Mouse (Mus musculus) hindbrain, embryonic 11.5 days (tissue): ENCODE data around the gene Wdr82. TPM values are rescaled to one million over a fixed set of nuclear protein-coding genes. Genes with fewer than 3 reads are reported as not detected.
A peak's percentile ranks its signal among the peaks of the same experiment; 100 is the strongest.

ENCODE experiments used
- ATAC-seq: fragments of 200-750 bp; cut with Nextera tagmentation; 2 replicates; pipeline ENCODE4 v1.8.0; 2017; ENCODE audit warnings: mild to moderate bottlenecking, moderate TSS enrichment, moderate library complexity; ENCODE audit not compliant: low FRiP score
- DNase-seq: peaks from one replicate; pipeline ENCODE4 v3.0.0-alpha.2; 2015; ENCODE audit warnings: low spot score
- H3K27ac ChIP-seq: fragments of 300-500 bp; sonication (generic); 2 replicates; pipeline ENCODE4 v1.5.1; 2014; ENCODE audit warnings: mild to moderate bottlenecking, low read depth, low read length
- H3K27me3 ChIP-seq: fragments of 300-500 bp; sonication (generic); 2 replicates; pipeline ENCODE4 v1.6.1; 2014; ENCODE audit warnings: mild to moderate bottlenecking, low read length, moderate library complexity, mixed read lengths; ENCODE audit not compliant: control insufficient read depth, insufficient read depth
- H3K36me3 ChIP-seq: fragments of 300-500 bp; sonication (generic); 2 replicates; pipeline ENCODE4 v1.6.1; 2014; ENCODE audit warnings: mild to moderate bottlenecking, low read length, moderate library complexity, mixed read lengths; ENCODE audit not compliant: control insufficient read depth, insufficient read depth
- H3K4me1 ChIP-seq: fragments of 300-500 bp; sonication (generic); replicated peaks from 2 replicates; pipeline ENCODE4 v1.6.1; 2014; ENCODE audit warnings: low read length, mixed read lengths; ENCODE audit not compliant: control insufficient read depth, insufficient read depth
- H3K4me2 ChIP-seq: fragments of 300-500 bp; sonication (generic); replicated peaks from 2 replicates; pipeline ENCODE4 v1.6.1; 2014; ENCODE audit warnings: mild to moderate bottlenecking, low read depth, low read length
- H3K4me3 ChIP-seq: fragments of 300-500 bp; sonication (generic); 2 replicates; pipeline ENCODE4 v1.5.1; 2014; ENCODE audit warnings: low read depth, low read length
- H3K9ac ChIP-seq: fragments of 300-500 bp; sonication (generic); 2 replicates; pipeline ENCODE4 v1.6.1; 2014; ENCODE audit warnings: low read depth, low read length
- H3K9me3 ChIP-seq: fragments of 300-500 bp; sonication (generic); 2 replicates; pipeline ENCODE4 v1.6.1; 2016; ENCODE audit warnings: low read length; ENCODE audit not compliant: control insufficient read depth
- WGBS: fragments of 180-500 bp; shearing (Covaris S2); extraction: QIAGEN DNeasy Blood & Tissue Kit; methylation state at CpG from one replicate; pipeline ENCODE4 v1.1.7; 2014; 5-methylcytosine and 5-hydroxymethylcytosine counted together
- polyA plus RNA-seq: library from polyadenylated mRNA; unstranded; fragments of >200 nt; fragmentation: Nextera tagmentation; extraction: Ambion mirVana; gene quantifications from 2 replicates; pipeline ENCODE4 v1.2.1, GENCODE M21; 2014

Wdr82 gene
- polyA plus RNA-seq: 32.7 and 32.8 TPM in 2 replicates

DNA sequence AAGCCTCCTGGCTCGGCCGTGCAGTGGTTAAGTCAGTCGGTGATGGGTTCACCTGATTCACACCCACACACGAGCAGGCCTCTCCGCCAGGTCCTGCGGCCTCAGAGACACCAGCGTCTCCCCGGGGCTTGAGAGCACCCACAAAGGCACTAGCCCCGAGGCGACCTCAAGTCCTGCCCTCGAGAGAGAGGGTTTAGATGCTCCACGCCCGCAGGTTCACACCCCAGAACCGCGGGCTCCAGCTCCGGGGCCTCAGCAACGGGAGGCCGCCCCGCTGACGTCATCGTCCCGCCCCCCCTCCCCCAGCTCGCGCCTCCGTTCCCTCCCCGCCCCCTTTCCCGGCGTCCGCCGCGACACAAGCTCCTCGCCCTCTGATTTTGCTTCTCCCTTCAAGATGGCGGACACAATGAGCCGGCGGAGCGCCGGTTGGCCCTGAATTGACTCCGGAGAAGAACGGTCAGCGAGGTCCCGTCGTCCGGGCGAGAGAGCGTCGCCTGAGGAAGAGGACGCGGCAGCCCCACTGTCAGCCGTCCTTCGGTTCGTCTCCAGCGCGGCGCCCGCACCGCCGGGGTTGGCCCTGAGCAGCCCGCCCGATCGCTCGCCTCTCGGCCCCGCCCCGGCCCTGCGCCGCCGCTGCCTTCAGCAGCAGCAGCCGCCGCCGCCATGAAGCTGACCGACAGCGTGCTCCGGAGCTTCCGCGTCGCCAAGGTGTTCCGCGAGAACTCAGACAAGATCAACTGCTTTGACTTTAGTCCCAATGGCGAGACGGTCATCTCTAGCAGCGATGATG, at the start of gene Wdr82:
Gene Wdr82, plus strand, starts transcription at position 373 of the 790 bp plus-strand sequence.
- H3K4me1 ChIP-seq: no peaks in the 10 kb centered on the region; the same call in 1 of the 2 replicates
- H3K9me3 ChIP-seq: no peaks in the 10 kb centered on the region
- peak within 1 kb of the TSS; percentile 94 for H3K27ac ChIP-seq
- ATAC-seq (peak; percentile 90), DNase-seq (peak; percentile 92)
- peak within 1 kb of the TSS; percentile 97 for H3K4me3 ChIP-seq
- H3K36me3 ChIP-seq: no peaks in the 10 kb centered on the region
- no peaks in the 10 kb centered on the region for H3K27me3 ChIP-seq
- peak within 1 kb of the TSS; percentile 97 for H3K9ac ChIP-seq
- H3K4me2 ChIP-seq: peak within 1 kb of the TSS; percentile 87
- WGBS: under 1% methylated on average over 49 of the region's 81 CpGs

DNA sequence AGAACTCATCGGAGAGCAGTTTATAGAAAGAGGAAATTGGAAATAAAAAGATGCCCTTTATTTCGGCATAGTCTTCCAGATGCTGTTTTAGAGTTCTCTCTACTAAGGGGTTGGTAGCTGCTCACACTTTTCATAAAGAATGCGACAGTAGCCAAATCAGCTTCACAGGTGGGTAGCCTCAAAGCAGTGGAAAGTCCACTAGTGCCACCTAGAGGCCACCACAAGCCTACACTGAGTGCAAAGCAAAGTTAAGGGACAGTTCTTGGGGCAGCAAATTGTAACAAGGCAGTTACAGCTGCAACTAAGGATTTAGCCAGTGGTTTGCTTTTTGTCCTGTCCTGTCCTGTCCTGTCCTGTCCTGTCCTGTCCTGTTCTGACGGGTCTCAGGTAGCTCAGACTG, 47.1 kb upstream of the Wdr82 start:
- 51% methylated on average over 4 of the region's 4 CpGs for WGBS
- ATAC-seq (no peak), DNase-seq (peak; percentile 52)
- Histone ChIP-seq H3K4me2 (no peak overlapping the region), H3K9ac (no peak overlapping the region), H3K4me3 (no peak overlapping the region), H3K36me3 (no peaks in the 10 kb centered on the region), H3K4me1 (peaks cover 12% of the 10 kb centered on the region; the same call in 1 of the 2 replicates), H3K27ac (no peak overlapping the region), H3K27me3 (no peaks in the 10 kb centered on the region), H3K9me3 (no peaks in the 10 kb centered on the region)

DNA sequence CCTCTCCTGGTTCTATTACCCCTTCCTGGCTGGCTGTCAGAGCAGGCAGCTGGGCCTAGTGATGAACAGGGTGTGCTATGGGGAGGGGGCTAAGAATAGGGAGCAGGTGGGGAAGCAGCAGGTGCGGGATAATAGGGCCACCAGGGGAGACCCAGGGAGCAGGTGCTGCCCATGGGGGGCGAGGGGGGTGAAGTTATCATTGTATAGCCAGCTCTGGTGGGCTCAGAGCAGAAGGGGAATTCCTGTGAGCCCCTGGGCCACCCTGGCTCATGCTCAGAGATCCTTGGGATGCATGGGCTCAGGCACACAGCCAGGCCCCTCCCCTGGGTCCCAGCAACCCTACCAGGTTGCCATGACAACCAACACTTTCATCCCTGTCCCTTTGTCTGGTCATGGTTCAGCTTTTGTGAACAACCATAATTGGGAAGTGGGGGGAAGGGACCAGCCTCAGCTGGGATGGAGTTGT, 43.9 kb upstream of the Wdr82 start:
- DNase-seq: peak; percentile 89

DNA sequence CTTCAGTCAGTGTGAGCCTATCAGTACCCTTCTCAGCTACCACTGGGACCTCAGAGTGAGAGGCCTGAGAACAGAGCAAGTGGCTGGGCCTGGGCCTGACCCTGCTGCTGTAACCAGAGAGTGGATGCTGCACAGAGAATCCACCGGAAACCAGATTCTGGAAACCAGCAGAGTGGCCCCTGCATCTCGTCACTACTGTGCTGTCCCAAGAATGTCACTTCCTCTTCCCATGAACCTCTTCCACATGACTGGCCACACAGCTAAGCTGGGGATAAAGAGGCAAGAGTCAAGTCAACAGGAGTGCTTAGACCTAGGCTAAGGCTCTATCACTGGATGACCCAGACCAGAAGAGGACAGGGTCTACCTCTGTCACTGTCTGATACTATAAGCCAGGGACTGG, 41.7 kb upstream of the Wdr82 start:
- WGBS: 88% methylated on average over 2 of the region's 2 CpGs
- Histone ChIP-seq H3K4me1 (peaks cover 12% of the 10 kb centered on the region; the same call in 1 of the 2 replicates), H3K27ac (no peak overlapping the region), H3K9me3 (no peaks in the 10 kb centered on the region), H3K27me3 (no peaks in the 10 kb centered on the region), H3K9ac (no peak overlapping the region), H3K4me2 (no peak overlapping the region), H3K36me3 (no peaks in the 10 kb centered on the region), H3K4me3 (no peak overlapping the region)
- ATAC-seq (no peak), DNase-seq (no peak)

More for the DNA sequence above, 43.9 kb upstream of the Wdr82 start:
- H3K4me3 ChIP-seq: no peak overlapping the region
- peak overlapping the region; percentile 87 for H3K27ac ChIP-seq
- no peaks in the 10 kb centered on the region for H3K27me3 ChIP-seq
- WGBS: 30% methylated on average over 1 of the region's 2 CpGs
- ATAC-seq: peak; percentile 98
- H3K9me3 ChIP-seq: no peaks in the 10 kb centered on the region
- H3K36me3 ChIP-seq: no peaks in the 10 kb centered on the region
- H3K4me1 ChIP-seq: peaks cover 12% of the 10 kb centered on the region; the same call in 1 of the 2 replicates
- no peak overlapping the region for H3K4me2 ChIP-seq
- H3K9ac ChIP-seq: no peak overlapping the region

DNA sequence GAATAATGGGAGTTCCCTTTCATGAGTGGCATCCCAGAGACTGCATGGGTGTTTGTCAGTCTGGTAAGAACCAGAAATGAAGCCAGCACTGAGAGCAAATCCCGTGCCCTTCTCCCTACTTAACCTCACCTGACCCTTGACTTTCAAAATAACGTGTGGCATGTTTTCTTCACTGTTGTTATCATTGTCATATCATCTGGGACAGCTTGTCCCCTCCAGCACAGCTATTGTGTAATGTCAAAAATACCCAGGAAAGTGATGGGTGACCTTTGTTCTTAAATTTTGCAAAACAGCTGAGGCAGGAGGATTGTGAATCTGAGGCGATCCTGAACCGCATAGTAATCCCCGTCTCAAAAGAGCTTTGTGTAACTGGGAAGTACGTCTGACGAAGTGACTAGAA, 40.5 kb upstream of the Wdr82 start:
- H3K9ac ChIP-seq: no peak overlapping the region
- no peak overlapping the region for H3K4me3 ChIP-seq
- H3K4me1 ChIP-seq: peaks cover 12% of the 10 kb centered on the region; the same call in 1 of the 2 replicates
- H3K27me3 ChIP-seq: no peaks in the 10 kb centered on the region
- no peak overlapping the region for H3K4me2 ChIP-seq
- no peaks in the 10 kb centered on the region for H3K36me3 ChIP-seq
- H3K9me3 ChIP-seq: no peaks in the 10 kb centered on the region
- ATAC-seq: no peak
- 81% methylated on average over 7 of the region's 7 CpGs for WGBS
- no peak for DNase-seq
- no peak overlapping the region for H3K27ac ChIP-seq

DNA sequence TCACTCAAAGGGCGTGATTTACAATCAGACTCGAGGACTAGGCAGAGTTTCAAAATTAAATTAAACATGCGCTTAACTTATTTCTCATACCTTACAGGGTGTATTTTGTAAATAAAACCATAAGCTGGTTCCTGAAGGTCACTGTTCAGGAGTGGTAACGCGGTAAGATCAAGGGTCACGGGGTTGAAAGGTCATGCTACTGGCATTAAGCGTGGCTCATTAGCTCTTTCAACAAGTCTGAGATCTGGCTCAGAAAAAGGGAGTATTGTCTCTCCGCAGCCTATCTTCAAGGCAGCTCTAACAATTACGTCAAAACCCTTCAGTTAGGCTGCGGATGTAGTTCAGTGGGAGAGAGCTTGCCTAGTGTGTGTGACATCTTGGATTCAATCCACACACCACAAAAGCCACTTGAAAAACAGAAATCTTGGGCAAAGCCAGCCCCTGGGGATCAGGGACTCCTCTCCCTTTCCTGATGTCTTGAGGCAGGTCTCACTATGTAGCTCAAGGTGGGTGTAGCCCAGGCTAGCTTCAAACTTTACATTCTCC, 33.0 kb upstream of the Wdr82 start:
- DNase-seq (no peak), ATAC-seq (no peak)
- H3K9me3 ChIP-seq: no peaks in the 10 kb centered on the region
- no peak overlapping the region for H3K9ac ChIP-seq
- no peaks in the 10 kb centered on the region for H3K27me3 ChIP-seq
- no peaks in the 10 kb centered on the region for H3K4me1 ChIP-seq
- H3K36me3 ChIP-seq: no peaks in the 10 kb centered on the region
- no peak overlapping the region for H3K4me3 ChIP-seq
- WGBS: 44% methylated on average over 10 of the region's 10 CpGs
- H3K27ac ChIP-seq: no peak overlapping the region
- no peak overlapping the region for H3K4me2 ChIP-seq

DNA sequence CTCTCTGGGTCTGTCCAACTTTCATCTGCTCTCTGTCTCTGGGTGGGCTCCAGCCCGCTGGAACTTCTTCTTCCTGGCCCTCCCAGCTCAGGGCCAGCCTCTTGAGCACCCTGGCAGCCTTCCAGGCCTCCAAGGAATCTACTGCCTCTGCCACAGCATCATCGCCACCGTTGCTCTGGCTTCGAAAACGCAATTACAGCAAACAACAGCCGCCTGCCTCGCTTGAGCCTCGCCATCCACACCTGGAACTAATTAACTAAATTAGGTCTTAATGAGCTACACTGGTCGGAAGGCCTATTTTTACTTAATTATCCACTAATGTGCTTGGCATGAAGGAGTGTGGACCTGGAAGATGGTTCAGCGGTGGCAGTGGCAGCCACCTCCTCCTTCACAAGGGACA, 31.0 kb upstream of the Wdr82 start:
- no peak overlapping the region for H3K9ac ChIP-seq
- H3K27me3 ChIP-seq: no peaks in the 10 kb centered on the region
- H3K27ac ChIP-seq: no peak overlapping the region
- DNase-seq (no peak), ATAC-seq (no peak)
- H3K4me3 ChIP-seq: no peak overlapping the region
- 70% methylated on average over 10 of the region's 10 CpGs for WGBS
- no peaks in the 10 kb centered on the region for H3K4me1 ChIP-seq
- H3K4me2 ChIP-seq: no peak overlapping the region
- no peaks in the 10 kb centered on the region for H3K36me3 ChIP-seq
- H3K9me3 ChIP-seq: no peaks in the 10 kb centered on the region

DNA sequence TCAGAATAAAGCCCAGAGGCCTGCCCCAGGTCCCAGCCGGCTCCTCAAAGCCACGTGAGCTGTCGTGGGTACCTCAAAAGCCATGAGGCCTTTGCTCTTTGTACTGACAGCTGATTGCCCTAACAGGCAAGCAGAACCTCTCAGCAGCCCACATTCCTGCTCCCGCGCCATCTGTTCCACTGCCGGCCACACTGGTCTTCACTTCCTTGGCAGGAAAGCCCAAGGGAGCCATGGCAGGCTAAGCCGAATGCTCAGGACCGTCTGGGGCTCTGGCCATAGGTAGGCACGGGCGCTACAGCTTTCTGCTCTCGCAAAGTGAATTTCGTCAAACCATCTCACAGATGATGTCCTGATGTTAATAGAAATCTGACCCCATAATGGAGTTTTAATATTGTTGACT, 28.8 kb upstream of the Wdr82 start:
- Histone ChIP-seq H3K27ac (peak overlapping the region; percentile 53), H3K4me1 (no peaks in the 10 kb centered on the region), H3K9me3 (no peaks in the 10 kb centered on the region), H3K27me3 (no peaks in the 10 kb centered on the region), H3K4me2 (no peak overlapping the region), H3K4me3 (no peak overlapping the region), H3K36me3 (no peaks in the 10 kb centered on the region), H3K9ac (no peak overlapping the region)
- DNase-seq: no peak
- WGBS: 69% methylated on average over 12 of the region's 12 CpGs
- no peak for ATAC-seq

DNA sequence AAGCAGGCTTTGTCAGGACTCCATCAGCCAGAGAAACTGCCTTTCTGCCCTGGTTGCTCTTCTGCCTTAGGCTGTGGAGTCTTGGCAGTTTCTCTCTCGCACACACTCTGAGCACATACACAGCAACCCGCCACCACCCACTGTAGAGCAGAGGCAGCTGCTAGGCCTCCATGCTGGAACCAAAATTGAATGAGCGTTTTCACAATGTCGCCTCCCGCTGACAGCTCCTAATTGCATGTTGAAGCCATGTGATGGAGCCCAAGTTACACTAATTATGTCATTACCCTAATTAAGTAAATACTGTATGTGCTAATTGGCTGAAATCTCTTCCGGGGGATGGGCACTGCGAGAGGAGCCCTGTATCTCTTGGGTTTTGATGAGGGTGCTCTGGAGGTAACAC, 26.6 kb upstream of the Wdr82 start:
- 82% methylated on average over 7 of the region's 7 CpGs for WGBS
- Histone ChIP-seq H3K27ac (no peak overlapping the region), H3K9ac (no peak overlapping the region), H3K27me3 (no peaks in the 10 kb centered on the region), H3K4me2 (no peak overlapping the region), H3K36me3 (no peaks in the 10 kb centered on the region), H3K4me1 (peaks cover 4% of the 10 kb centered on the region; the same call in 1 of the 2 replicates), H3K4me3 (no peak overlapping the region), H3K9me3 (no peaks in the 10 kb centered on the region)
- ATAC-seq (no peak), DNase-seq (no peak)
